Mouse (Mus musculus) lung, embryonic 15.5 days (tissue): ENCODE data around the gene Foxc1. TPM values are rescaled to one million over a fixed set of nuclear protein-coding genes. Genes with fewer than 3 reads are reported as not detected.

ENCODE experiments used
- ATAC-seq: fragments of 200-750 bp; cut with Nextera tagmentation; 2 replicates; pipeline ENCODE4 v1.8.0; 2017; ENCODE audit warnings: moderate number of reproducible peaks, borderline replicate concordance; ENCODE audit not compliant: low FRiP score, low TSS enrichment; ENCODE audit errors: extremely low read depth
- H3K27ac ChIP-seq: fragments of 300-500 bp; sonication (generic); 2 replicates; pipeline ENCODE4 v1.5.1; 2015; ENCODE audit warnings: moderate library complexity, mild to moderate bottlenecking, inconsistent platforms
- H3K27me3 ChIP-seq: fragments of 300-500 bp; sonication (generic); 2 replicates; pipeline ENCODE4 v1.6.1; 2015; ENCODE audit warnings: inconsistent platforms
- H3K36me3 ChIP-seq: fragments of 300-500 bp; sonication (generic); 2 replicates; pipeline ENCODE4 v1.6.1; 2015; ENCODE audit warnings: inconsistent platforms
- H3K4me1 ChIP-seq: fragments of 300-500 bp; sonication (generic); 2 replicates; pipeline ENCODE4 v1.6.1; 2015; ENCODE audit warnings: inconsistent platforms
- H3K4me2 ChIP-seq: fragments of 300-500 bp; sonication (generic); 2 replicates; pipeline ENCODE4 v1.6.1; 2015; ENCODE audit warnings: inconsistent platforms, mild to moderate bottlenecking, moderate library complexity
- H3K4me3 ChIP-seq: fragments of 300-500 bp; sonication (generic); 2 replicates; pipeline ENCODE4 v1.5.1; 2015; ENCODE audit warnings: mild to moderate bottlenecking, inconsistent platforms
- H3K9ac ChIP-seq: fragments of 300-500 bp; sonication (generic); 2 replicates; pipeline ENCODE4 v1.6.1; 2015; ENCODE audit warnings: inconsistent platforms
- H3K9me3 ChIP-seq: fragments of 300-500 bp; sonication (generic); 2 replicates; pipeline ENCODE4 v1.6.1; 2016; ENCODE audit warnings: inconsistent platforms
- WGBS: fragments of 180-500 bp; shearing (Covaris S2); methylation state at CpG from one replicate; pipeline ENCODE4 v1.1.7; 2015; 5-methylcytosine and 5-hydroxymethylcytosine counted together
- polyA plus RNA-seq: library from polyadenylated mRNA; unstranded; fragments of >200 nt; fragmentation: Nextera tagmentation; extraction: Ambion mirVana; gene quantifications from 2 replicates; pipeline ENCODE4 v1.2.1, GENCODE M21; 2015

Foxc1 gene
- polyA plus RNA-seq, result 0.47 and 0.53 TPM in 2 replicates

- H3K4me1 ChIP-seq, result peaks cover 45% of the 10 kb centered on the region
- peak within 1 kb of the TSS; percentile 51 for H3K9ac ChIP-seq
- no peaks in the 10 kb centered on the region for H3K36me3 ChIP-seq
- peak; percentile 89 for ATAC-seq
- under 1% methylated on average over 40 of the region's 40 CpGs for WGBS
- H3K9me3 ChIP-seq, result no peaks in the 10 kb centered on the region
- peaks cover 92% of the 10 kb centered on the region for H3K27me3 ChIP-seq
- H3K4me3 ChIP-seq, result peak within 1 kb of the TSS; percentile 58
- peak within 1 kb of the TSS; percentile 63 for H3K27ac ChIP-seq
- H3K4me2 ChIP-seq, result peak within 1 kb of the TSS; percentile 100
Observed at GRCm38 (mm10) chr13:31806428-31806832, at the start of gene Foxc1. Gene Foxc1, plus strand, starts transcription at chr13:31806633.

GRCm38 (mm10) chr13:31760411-31760810, 46.0 kb upstream of the Foxc1 start:
- no peaks in the 10 kb centered on the region for H3K27me3 ChIP-seq
- no peaks in the 10 kb centered on the region for H3K36me3 ChIP-seq
- H3K4me1 ChIP-seq, result no peaks in the 10 kb centered on the region
- ATAC-seq, result peak; percentile 5; the same call in 1 of the 2 replicates
- no peaks in the 10 kb centered on the region for H3K9me3 ChIP-seq
- 18% methylated on average over 4 of the region's 4 CpGs for WGBS
- H3K27ac ChIP-seq, result no peak overlapping the region
- no peak overlapping the region for H3K4me3 ChIP-seq
- no peak overlapping the region for H3K4me2 ChIP-seq
- H3K9ac ChIP-seq, result no peak overlapping the region

GRCm38 (mm10) chr13:31761057-31761456, 45.4 kb upstream of the Foxc1 start:
- 72% methylated on average over 4 of the region's 4 CpGs for WGBS
- no peak overlapping the region for H3K4me2 ChIP-seq
- H3K36me3 ChIP-seq, result no peaks in the 10 kb centered on the region
- no peaks in the 10 kb centered on the region for H3K4me1 ChIP-seq
- H3K27me3 ChIP-seq, result no peaks in the 10 kb centered on the region
- H3K9ac ChIP-seq, result no peak overlapping the region
- H3K9me3 ChIP-seq, result no peaks in the 10 kb centered on the region
- no peak for ATAC-seq
- no peak overlapping the region for H3K4me3 ChIP-seq
- H3K27ac ChIP-seq, result no peak overlapping the region

GRCm38 (mm10) chr13:31764419-31764818, 42.0 kb upstream of the Foxc1 start:
- Histone ChIP-seq H3K27ac (no peak overlapping the region), H3K27me3 (no peaks in the 10 kb centered on the region), H3K4me3 (no peak overlapping the region), H3K4me1 (no peaks in the 10 kb centered on the region), H3K9ac (no peak overlapping the region), H3K4me2 (no peak overlapping the region), H3K36me3 (no peaks in the 10 kb centered on the region), H3K9me3 (no peaks in the 10 kb centered on the region)
- 95% methylated on average over 3 of the region's 3 CpGs for WGBS
- ATAC-seq, result no peak

GRCm38 (mm10) chr13:31765564-31765963, 40.9 kb upstream of the Foxc1 start:
- Histone ChIP-seq H3K4me1 (no peaks in the 10 kb centered on the region), H3K27me3 (no peaks in the 10 kb centered on the region), H3K9me3 (no peaks in the 10 kb centered on the region), H3K27ac (no peak overlapping the region), H3K4me2 (no peak overlapping the region), H3K4me3 (no peak overlapping the region), H3K9ac (no peak overlapping the region), H3K36me3 (no peaks in the 10 kb centered on the region)
- no peak for ATAC-seq
- WGBS, result 53% methylated on average over 2 of the region's 2 CpGs

- no peaks in the 10 kb centered on the region for H3K9me3 ChIP-seq
- H3K36me3 ChIP-seq, result no peaks in the 10 kb centered on the region
- H3K4me1 ChIP-seq, result no peaks in the 10 kb centered on the region
- no peaks in the 10 kb centered on the region for H3K27me3 ChIP-seq
- no peak overlapping the region for H3K9ac ChIP-seq
- no peak overlapping the region for H3K4me3 ChIP-seq
- 63% methylated on average over 5 of the region's 5 CpGs for WGBS
- H3K4me2 ChIP-seq, result no peak overlapping the region
- H3K27ac ChIP-seq, result no peak overlapping the region
- no peak for ATAC-seq
Observed at GRCm38 (mm10) chr13:31772882-31773281, 33.6 kb upstream of the Foxc1 start.

GRCm38 (mm10) chr13:31775762-31776161, 30.7 kb upstream of the Foxc1 start:
- H3K9ac ChIP-seq, result no peak overlapping the region
- whole genome bisulfite sequencing, result 66% methylated on average over 5 of the region's 5 CpGs
- H3K4me3 ChIP-seq, result no peak overlapping the region
- no peaks in the 10 kb centered on the region; the same call in 1 of the 2 replicates for H3K4me1 ChIP-seq
- H3K9me3 ChIP-seq, result no peaks in the 10 kb centered on the region
- H3K36me3 ChIP-seq, result no peaks in the 10 kb centered on the region
- no peaks in the 10 kb centered on the region for H3K27me3 ChIP-seq
- H3K4me2 ChIP-seq, result no peak overlapping the region
- H3K27ac ChIP-seq, result no peak overlapping the region
- ATAC-seq, result no peak

GRCm38 (mm10) chr13:31779281-31779981, 27.0 kb upstream of the Foxc1 start:
- Histone ChIP-seq H3K4me1 (no peaks in the 10 kb centered on the region; the same call in 1 of the 2 replicates), H3K4me2 (no peak overlapping the region), H3K9me3 (no peaks in the 10 kb centered on the region), H3K4me3 (no peak overlapping the region), H3K27me3 (no peaks in the 10 kb centered on the region), H3K9ac (no peak overlapping the region), H3K36me3 (no peaks in the 10 kb centered on the region), H3K27ac (no peak overlapping the region)
- ATAC-seq, result no peak
- WGBS, result 39% methylated on average over 17 of the region's 17 CpGs

GRCm38 (mm10) chr13:31780299-31780698, 26.1 kb upstream of the Foxc1 start:
- Histone ChIP-seq H3K27ac (no peak overlapping the region), H3K36me3 (no peaks in the 10 kb centered on the region), H3K9ac (no peak overlapping the region), H3K9me3 (no peaks in the 10 kb centered on the region), H3K4me3 (no peak overlapping the region), H3K4me1 (no peaks in the 10 kb centered on the region; the same call in 1 of the 2 replicates), H3K27me3 (no peaks in the 10 kb centered on the region), H3K4me2 (no peak overlapping the region)
- 89% methylated on average over 3 of the region's 3 CpGs for WGBS
- ATAC-seq, result no peak

- Histone ChIP-seq H3K4me3 (no peak overlapping the region), H3K27ac (no peak overlapping the region), H3K27me3 (no peaks in the 10 kb centered on the region), H3K4me1 (no peaks in the 10 kb centered on the region; the same call in 1 of the 2 replicates), H3K9ac (no peak overlapping the region), H3K36me3 (no peaks in the 10 kb centered on the region), H3K9me3 (no peaks in the 10 kb centered on the region), H3K4me2 (no peak overlapping the region)
- 90% methylated on average over 2 of the region's 2 CpGs for WGBS
- no peak for ATAC-seq
Observed at GRCm38 (mm10) chr13:31782063-31782462, 24.4 kb upstream of the Foxc1 start.

- no peaks in the 10 kb centered on the region for H3K4me1 ChIP-seq
- no peak overlapping the region for H3K9ac ChIP-seq
- WGBS, result 46% methylated on average over 7 of the region's 7 CpGs
- no peak for ATAC-seq
- no peaks in the 10 kb centered on the region for H3K27me3 ChIP-seq
- no peaks in the 10 kb centered on the region for H3K9me3 ChIP-seq
- no peak overlapping the region for H3K4me3 ChIP-seq
- no peaks in the 10 kb centered on the region for H3K36me3 ChIP-seq
- no peak overlapping the region; the same call in 1 of the 2 replicates for H3K4me2 ChIP-seq
- H3K27ac ChIP-seq, result no peak overlapping the region
Observed at GRCm38 (mm10) chr13:31784757-31785156, 21.7 kb upstream of the Foxc1 start.

- H3K36me3 ChIP-seq, result no peaks in the 10 kb centered on the region
- no peak for ATAC-seq
- no peak overlapping the region for H3K4me3 ChIP-seq
- peaks cover 39% of the 10 kb centered on the region for H3K27me3 ChIP-seq
- no peak overlapping the region for H3K9ac ChIP-seq
- no peaks in the 10 kb centered on the region for H3K9me3 ChIP-seq
- H3K4me2 ChIP-seq, result peak overlapping the region; percentile 32
- H3K27ac ChIP-seq, result no peak overlapping the region
- H3K4me1 ChIP-seq, result peaks cover 5% of the 10 kb centered on the region
- WGBS, result 6% methylated on average over 17 of the region's 17 CpGs
Observed at GRCm38 (mm10) chr13:31792480-31793132, 13.8 kb upstream of the Foxc1 start.
